Mouse (Mus musculus): ENCODE data around the gene Tm2d3. TPM values are rescaled to one million over a fixed set of nuclear protein-coding genes. Genes with fewer than 3 reads are reported as not detected.
A peak's percentile ranks its signal among the peaks of the same experiment; 100 is the strongest.

Gene Tm2d3
- polyA plus RNA-seq, 1 experiment = 14.8 TPM

DNA sequence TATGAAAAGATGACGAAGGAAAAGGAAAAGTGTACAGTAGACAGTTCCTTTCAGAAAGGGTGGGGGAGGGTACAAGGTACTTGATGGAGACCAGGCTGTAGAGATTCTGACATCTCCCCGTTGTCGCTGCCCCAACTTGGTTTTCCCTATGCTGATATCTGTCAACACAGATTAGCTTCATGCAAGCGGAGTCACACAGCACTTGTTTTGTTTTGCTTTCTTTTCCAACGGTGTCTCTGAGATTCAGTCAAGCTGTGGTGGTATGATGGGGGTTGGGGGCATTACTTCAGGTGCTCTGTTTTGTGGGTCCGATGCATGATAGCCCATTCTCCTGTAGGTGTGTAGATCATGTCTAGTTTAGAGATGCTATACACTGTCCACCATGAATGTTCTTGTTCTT, 23.5 kb upstream of the Tm2d3 start:
- H3K4me1 ChIP-seq = peaks cover 13% of the 10 kb centered on the region
- no peak overlapping the region for H3K4me3 ChIP-seq (replicated peaks)
- peaks cover 8% of the 10 kb centered on the region; the same call in 1 of the 2 replicates for H3K9me3 ChIP-seq
- no peak for TF ChIP-seq GATA1 (IDR thresholded peaks at IDR 0.05; ENCODE audit: borderline replicate concordance, low read length)
- TF ChIP-seq FLI1 (IDR thresholded peaks at IDR 0.05; ENCODE audit: low read length) = no peak
- peaks cover 85% of the 10 kb centered on the region for H3K36me3 ChIP-seq (replicated peaks; ENCODE audit: low read length)
- H3K27me3 ChIP-seq (replicated peaks) = no peaks in the 10 kb centered on the region

DNA sequence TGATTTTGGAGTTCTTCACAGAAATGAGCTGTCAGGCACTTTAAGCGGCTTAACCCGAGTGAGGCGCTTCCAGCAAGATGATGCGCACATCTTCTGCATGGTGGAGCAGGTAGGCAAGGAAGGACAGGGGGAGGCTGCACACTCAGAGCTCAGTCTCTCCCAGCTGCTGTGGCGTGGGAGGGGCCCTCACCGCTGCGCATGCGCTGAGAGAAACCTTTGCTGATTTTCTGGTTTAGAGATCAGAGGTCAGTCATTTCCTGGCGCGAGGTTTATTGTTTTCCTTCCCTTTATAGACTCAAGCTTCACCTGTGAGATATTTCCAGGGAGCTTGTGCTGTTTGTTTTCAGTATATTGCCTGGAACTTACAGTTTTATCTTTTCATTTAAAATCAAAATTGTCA, 12.9 kb upstream of the Tm2d3 start:
- H3K27me3 ChIP-seq (replicated peaks) = no peaks in the 10 kb centered on the region
- H3K4me3 ChIP-seq (replicated peaks) = no peak overlapping the region
- H3K36me3 ChIP-seq (replicated peaks; ENCODE audit: low read length) = peaks cover 54% of the 10 kb centered on the region
- no peak for TF ChIP-seq GATA1 (IDR thresholded peaks at IDR 0.05; ENCODE audit: borderline replicate concordance, low read length)
- no peak for TF ChIP-seq FLI1 (IDR thresholded peaks at IDR 0.05; ENCODE audit: low read length)
- H3K9me3 ChIP-seq = no peaks in the 10 kb centered on the region
- H3K4me1 ChIP-seq = peaks cover 8% of the 10 kb centered on the region; the same call in 1 of the 2 replicates

DNA sequence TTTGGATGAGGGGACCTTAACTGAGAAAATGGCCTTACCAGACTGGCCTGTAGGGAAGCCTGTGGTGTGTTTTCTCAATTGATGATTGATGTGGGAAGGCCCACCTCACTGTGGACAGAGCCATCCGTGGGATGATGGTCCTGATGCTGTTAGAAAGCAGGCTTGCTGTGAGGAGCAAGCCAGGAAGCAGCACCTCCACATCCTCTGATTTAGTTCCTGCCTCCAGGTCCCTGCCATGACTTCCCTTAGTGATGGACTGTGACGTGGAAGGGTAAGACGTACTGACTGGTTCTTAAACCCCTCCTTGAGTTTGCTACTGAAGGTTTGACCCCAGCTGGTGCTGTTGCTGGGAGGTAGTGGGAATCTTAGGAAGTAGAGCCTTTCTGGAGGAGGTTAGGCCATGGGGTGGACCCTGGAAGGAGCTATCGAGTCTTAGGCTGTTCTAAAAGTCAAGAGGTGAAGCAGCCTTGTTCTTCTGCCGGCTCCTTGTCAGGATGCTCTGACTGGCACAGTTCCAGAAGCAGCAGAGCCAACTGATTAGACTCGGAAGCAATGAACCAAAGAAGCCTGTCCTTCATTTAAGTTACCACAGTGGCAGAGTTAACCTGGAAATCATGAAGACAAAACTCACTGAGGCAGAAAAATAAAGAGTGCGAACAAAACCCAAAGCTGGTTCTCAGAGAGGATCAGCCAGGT, 11.9 kb upstream of the Tm2d3 start:
- Histone ChIP-seq H3K4me1 (peaks cover 8% of the 10 kb centered on the region; the same call in 1 of the 2 replicates), H3K4me3 (replicated peaks) (no peak overlapping the region), H3K27me3 (replicated peaks) (no peaks in the 10 kb centered on the region), H3K36me3 (replicated peaks; ENCODE audit: low read length) (peaks cover 55% of the 10 kb centered on the region), H3K9me3 (no peaks in the 10 kb centered on the region)
- TF ChIP-seq GATA1 (IDR thresholded peaks at IDR 0.05; ENCODE audit: borderline replicate concordance, low read length) (no peak), FLI1 (IDR thresholded peaks at IDR 0.05; ENCODE audit: low read length) (no peak)

DNA sequence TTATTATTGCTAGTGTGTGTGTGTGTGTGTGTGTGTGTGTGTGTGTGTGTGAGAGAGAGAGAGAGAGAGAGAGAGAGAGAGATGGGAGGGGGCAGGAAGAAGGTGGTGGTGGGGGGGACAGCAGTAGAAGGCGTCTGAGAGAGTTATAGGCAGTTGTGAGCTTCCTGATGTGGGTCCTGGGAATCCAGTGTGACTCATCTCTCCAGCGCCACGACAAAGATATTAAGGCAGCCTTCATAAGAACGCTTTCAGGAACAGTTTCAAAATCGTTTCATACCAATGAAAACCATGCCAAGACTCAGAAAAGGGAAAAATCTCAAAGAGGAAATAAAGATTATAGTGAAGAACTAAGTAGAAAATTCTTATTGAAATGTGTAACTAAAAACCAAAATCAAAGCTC, 9.8 kb upstream of the Tm2d3 start:
- no peak for TF ChIP-seq GATA1 (IDR thresholded peaks at IDR 0.05; ENCODE audit: borderline replicate concordance, low read length)
- no peak for TF ChIP-seq FLI1 (IDR thresholded peaks at IDR 0.05; ENCODE audit: low read length)
- Histone ChIP-seq H3K27me3 (replicated peaks) (no peaks in the 10 kb centered on the region), H3K4me3 (replicated peaks) (no peak overlapping the region), H3K36me3 (replicated peaks; ENCODE audit: low read length) (peaks cover 56% of the 10 kb centered on the region), H3K4me1 (peaks cover 8% of the 10 kb centered on the region; the same call in 1 of the 2 replicates), H3K9me3 (no peaks in the 10 kb centered on the region)

DNA sequence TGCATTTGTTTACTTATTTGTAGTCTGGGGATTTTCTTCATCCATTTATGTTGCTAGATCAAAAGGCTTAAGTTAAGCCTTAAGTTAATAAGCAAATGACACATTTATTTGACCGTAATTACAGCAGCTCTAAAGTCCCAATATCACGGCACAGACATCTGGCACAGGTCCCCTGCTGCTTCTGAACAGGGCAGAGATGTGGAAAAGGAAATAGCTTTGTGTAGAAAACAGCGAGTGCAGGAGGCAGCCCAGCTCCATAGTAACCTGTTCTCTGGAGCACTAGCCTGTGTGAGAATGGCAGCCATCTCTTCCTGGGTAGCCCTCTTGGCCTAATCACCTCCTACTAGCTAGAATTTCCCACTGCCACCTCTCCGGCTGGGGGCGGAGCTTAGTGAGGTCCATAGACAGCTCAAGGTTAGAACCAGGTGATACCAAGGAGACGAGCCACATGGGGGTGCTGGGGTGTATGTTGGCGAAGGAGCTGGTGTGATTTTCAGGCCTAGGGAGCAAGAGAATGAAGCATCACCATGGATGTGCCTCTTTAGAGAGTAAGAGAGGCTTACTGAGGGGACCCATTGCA, 6.6 kb upstream of the Tm2d3 start:
- Histone ChIP-seq H3K4me1 (peaks cover 8% of the 10 kb centered on the region; the same call in 1 of the 2 replicates), H3K27me3 (replicated peaks) (no peaks in the 10 kb centered on the region), H3K9me3 (no peaks in the 10 kb centered on the region), H3K4me3 (replicated peaks) (no peak overlapping the region), H3K36me3 (replicated peaks; ENCODE audit: low read length) (peaks cover 57% of the 10 kb centered on the region)
- TF ChIP-seq GATA1 (IDR thresholded peaks at IDR 0.05; ENCODE audit: borderline replicate concordance, low read length) = no peak
- no peak for TF ChIP-seq FLI1 (IDR thresholded peaks at IDR 0.05; ENCODE audit: low read length)

DNA sequence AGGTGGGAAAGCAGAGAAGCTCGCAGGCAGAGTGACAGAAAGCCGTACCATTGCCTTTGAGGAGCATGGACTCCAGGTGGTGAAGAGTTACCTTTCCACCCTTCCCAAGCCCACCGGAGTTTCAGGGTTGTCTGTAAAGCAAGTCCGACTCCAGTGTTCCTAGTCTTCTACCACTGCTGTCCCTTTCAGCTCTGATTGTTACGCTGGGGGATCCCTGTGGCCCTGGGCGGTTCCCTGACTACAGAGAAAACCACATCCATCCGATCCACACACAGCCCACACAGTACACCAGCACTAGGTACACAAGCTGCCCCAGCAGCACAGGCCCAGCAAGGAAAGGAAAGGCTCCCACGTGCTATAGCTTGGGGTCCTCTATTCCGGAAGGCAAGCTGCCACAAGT, 4.3 kb upstream of the Tm2d3 start:
- no peaks in the 10 kb centered on the region for H3K27me3 ChIP-seq (replicated peaks)
- H3K4me1 ChIP-seq = peaks cover 6% of the 10 kb centered on the region; the same call in 1 of the 2 replicates
- H3K4me3 ChIP-seq (replicated peaks) = no peak overlapping the region
- no peak for TF ChIP-seq FLI1 (IDR thresholded peaks at IDR 0.05; ENCODE audit: low read length)
- TF ChIP-seq GATA1 (IDR thresholded peaks at IDR 0.05; ENCODE audit: borderline replicate concordance, low read length) = no peak
- no peaks in the 10 kb centered on the region for H3K9me3 ChIP-seq
- peaks cover 64% of the 10 kb centered on the region for H3K36me3 ChIP-seq (replicated peaks; ENCODE audit: low read length)

DNA sequence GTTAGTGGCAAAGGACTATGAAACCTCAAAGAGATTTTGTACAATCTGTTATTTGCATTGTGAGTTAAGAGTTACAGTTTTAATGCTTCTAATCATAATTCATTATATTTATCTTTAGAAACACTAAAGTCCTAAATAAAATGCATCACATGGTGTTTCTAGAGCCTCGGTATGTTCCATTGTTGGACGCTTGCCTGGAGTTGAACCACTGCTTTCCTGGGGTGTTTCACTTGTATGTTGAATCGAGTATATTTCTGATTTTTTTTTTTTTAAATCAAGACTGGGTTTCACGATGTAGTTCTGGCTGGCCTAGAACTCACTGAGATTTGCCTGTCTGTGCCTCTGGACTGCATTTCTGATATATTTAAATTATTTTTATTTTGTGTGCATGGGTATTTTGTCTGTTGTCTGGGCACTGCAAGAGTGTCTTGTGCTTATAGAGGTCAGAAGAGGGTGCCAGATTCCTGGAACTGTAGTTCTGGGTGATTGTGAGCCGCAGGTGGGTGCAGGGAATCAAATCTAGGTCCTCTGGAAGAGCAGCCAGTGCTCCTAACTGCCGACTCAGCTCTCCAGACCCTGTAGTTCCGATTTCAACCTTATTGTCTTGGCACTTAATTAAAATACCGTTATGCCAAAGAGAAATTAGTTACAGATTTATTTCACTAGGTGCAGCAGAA, 1.1 kb downstream of the Tm2d3 start:
- Histone ChIP-seq H3K36me3 (replicated peaks; ENCODE audit: low read length) (peaks cover 57% of the 10 kb centered on the region), H3K9me3 (no peaks in the 10 kb centered on the region), H3K4me3 (replicated peaks) (no peak overlapping the region), H3K4me1 (peaks cover 21% of the 10 kb centered on the region), H3K27me3 (replicated peaks) (no peaks in the 10 kb centered on the region)
- TF ChIP-seq GATA1 (IDR thresholded peaks at IDR 0.05; ENCODE audit: borderline replicate concordance, low read length) (no peak), FLI1 (IDR thresholded peaks at IDR 0.05; ENCODE audit: low read length) (no peak)

DNA sequence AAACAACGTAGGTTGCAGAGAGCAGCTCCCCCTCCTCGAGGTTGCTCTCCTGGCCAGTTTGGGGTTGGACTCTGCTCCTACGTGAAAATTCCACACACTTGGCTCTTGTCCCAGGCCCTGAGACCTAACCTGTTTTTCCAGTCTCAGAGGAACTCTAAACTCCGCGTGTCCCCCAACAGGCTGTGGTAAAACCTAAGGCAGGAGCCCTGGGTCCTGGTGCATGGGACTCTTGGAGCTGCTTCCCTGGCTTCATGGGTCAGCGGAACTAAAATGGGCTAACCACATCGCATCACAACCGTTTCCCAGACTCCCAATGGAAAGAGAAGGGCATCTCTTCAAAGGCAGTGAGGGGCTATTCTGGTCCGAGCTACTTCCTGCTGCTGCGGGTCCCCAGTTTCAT, 1.9 kb downstream of the Tm2d3 start:
- peak overlapping the region; percentile 95 for H3K4me3 ChIP-seq (replicated peaks)
- no peaks in the 10 kb centered on the region for H3K9me3 ChIP-seq
- TF ChIP-seq GATA1 (IDR thresholded peaks at IDR 0.05; ENCODE audit: borderline replicate concordance, low read length) (no peak), FLI1 (IDR thresholded peaks at IDR 0.05; ENCODE audit: low read length) (no peak)
- peaks cover 57% of the 10 kb centered on the region for H3K36me3 ChIP-seq (replicated peaks; ENCODE audit: low read length)
- H3K27me3 ChIP-seq (replicated peaks) = no peaks in the 10 kb centered on the region
- H3K4me1 ChIP-seq = peaks cover 27% of the 10 kb centered on the region

DNA sequence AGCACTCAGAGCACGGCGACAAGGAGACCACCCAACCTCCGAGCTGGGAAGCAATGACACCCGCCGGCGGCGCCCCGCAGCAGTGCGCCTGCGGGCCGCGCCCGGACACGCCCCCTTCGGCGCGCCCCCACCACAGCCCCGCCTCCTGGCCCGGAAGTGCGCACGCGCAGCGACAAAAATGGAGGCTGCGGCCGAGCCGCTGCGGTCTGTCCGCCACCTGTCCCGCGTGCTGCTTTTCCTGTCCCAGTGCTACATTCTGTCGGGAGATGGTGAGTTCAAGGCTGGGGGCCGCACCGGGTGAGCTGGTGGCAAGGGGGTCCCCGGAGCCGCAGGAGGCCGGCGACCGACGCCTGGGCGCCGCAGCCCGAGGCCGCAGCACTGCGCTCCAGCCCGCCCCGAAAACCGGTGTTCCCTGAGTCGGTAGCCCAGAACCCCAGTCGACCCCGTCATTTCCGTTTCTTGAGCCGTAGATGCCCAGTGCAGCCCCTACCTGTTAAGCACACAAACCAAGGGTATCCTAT, 2.4 kb downstream of the Tm2d3 start:
- TF ChIP-seq GATA1 (IDR thresholded peaks at IDR 0.05; ENCODE audit: borderline replicate concordance, low read length) (no peak), FLI1 (IDR thresholded peaks at IDR 0.05; ENCODE audit: low read length) (no peak)
- H3K4me1 ChIP-seq = peaks cover 28% of the 10 kb centered on the region
- peak overlapping the region; percentile 95 for H3K4me3 ChIP-seq (replicated peaks)
- H3K9me3 ChIP-seq = no peaks in the 10 kb centered on the region
- H3K27me3 ChIP-seq (replicated peaks) = no peaks in the 10 kb centered on the region
- peaks cover 57% of the 10 kb centered on the region for H3K36me3 ChIP-seq (replicated peaks; ENCODE audit: low read length)

DNA sequence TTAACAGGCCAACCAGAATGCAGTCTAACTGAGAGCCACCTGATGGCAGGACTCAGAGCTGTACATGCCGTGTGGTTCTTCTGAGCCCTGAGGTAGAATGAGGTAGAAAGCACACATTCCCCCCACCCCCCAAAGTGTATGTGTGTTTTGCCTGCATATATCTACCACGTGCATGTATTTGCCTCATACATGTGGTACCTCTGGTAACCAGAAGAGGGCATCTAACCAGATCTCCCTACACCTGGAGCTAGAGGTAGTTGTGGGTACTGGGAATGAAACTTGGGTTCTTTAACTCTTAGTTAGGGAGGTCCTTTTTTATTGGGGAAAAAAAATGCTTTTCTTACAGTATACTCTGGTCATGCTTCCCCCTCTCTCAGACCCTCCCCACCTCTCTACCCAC, 5.5 kb downstream of the Tm2d3 start:
- TF ChIP-seq GATA1 (IDR thresholded peaks at IDR 0.05; ENCODE audit: borderline replicate concordance, low read length) (no peak), FLI1 (IDR thresholded peaks at IDR 0.05; ENCODE audit: low read length) (no peak)
- Histone ChIP-seq H3K4me3 (replicated peaks) (no peak overlapping the region), H3K4me1 (peaks cover 28% of the 10 kb centered on the region), H3K9me3 (no peaks in the 10 kb centered on the region), H3K36me3 (replicated peaks; ENCODE audit: low read length) (peaks cover 69% of the 10 kb centered on the region), H3K27me3 (replicated peaks) (no peaks in the 10 kb centered on the region)
